Mouse (Mus musculus) myocyte (in vitro differentiated cells): ENCODE data around the gene Il19.

Experiments used
- E2F4 ChIP-seq: IDR thresholded peaks from one replicate; pipeline ENCODE4 v1.6.1; 2011; ENCODE audit warnings: mild to moderate bottlenecking, control low read depth, moderate library complexity; ENCODE audit not compliant: insufficient read depth
- MAX ChIP-seq: IDR thresholded peaks from one replicate; pipeline ENCODE4 v1.6.1; 2011; ENCODE audit warnings: low read depth, mild to moderate bottlenecking, control low read depth
- MYOG ChIP-seq, 3 experiments: IDR thresholded peaks; one replicate each; pipeline ENCODE4 v1.6.1; 2011; ENCODE audit warnings: control low read depth in 2 of 3, low read depth in 2 of 3, mild to moderate bottlenecking in 2 of 3; ENCODE audit not compliant: insufficient read length in 2 of 3, control insufficient read depth in 1 of 3, insufficient read depth in 1 of 3
- USF1 ChIP-seq: IDR thresholded peaks from one replicate; pipeline ENCODE4 v1.6.1; 2011; ENCODE audit warnings: low read depth, mild to moderate bottlenecking, control low read depth, moderate library complexity

- no peak for TF ChIP-seq MYOG (IDR thresholded peaks at IDR 0.05; ENCODE audit: control insufficient read depth in 1 of 3, insufficient read depth in 1 of 3, insufficient read length in 2 of 3, low read depth in 2 of 3)
- no peak for TF ChIP-seq E2F4
- TF ChIP-seq MAX: no peak
- no peak for TF ChIP-seq USF1
These were observed 46.4 kb downstream of the Il19 start for GRCm38 (mm10) chr1:130893329-130894040.
